Mouse (Mus musculus) heart, adult 2 months (tissue): ENCODE data around the gene Dnase2b.

Experiments
- CTCF ChIP-seq: fragments of 200-600 bp; IDR thresholded peaks from 2 replicates; pipeline ENCODE4 v1.8.1; 2022; ENCODE audit warnings: antibody characterized with exemption, mild to moderate bottlenecking, moderate library complexity
- EP300 ChIP-seq: fragments of 200-500 bp; IDR thresholded peaks from 2 replicates; pipeline ENCODE4 v1.6.1; 2011; ENCODE audit warnings: low read depth, low read length, control low read depth; ENCODE audit not compliant: insufficient read depth
- POLR2A ChIP-seq: fragments of 200-500 bp; IDR thresholded peaks from 2 replicates; pipeline ENCODE4 v1.6.1; 2011; ENCODE audit warnings: mild to moderate bottlenecking, low read depth, low read length, control low read depth; ENCODE audit not compliant: insufficient read depth

- TF ChIP-seq CTCF (no peak), POLR2A (no peak), EP300 (no peak)
These were observed 35.3 kb upstream of the Dnase2b start for GRCm38 (mm10) chr3:146650716-146651115.
